Mouse (Mus musculus) myocyte (in vitro differentiated cells): ENCODE results near the gene Fth1. TPM values are rescaled to one million over a fixed set of nuclear protein-coding genes. Genes with fewer than 3 reads are reported as not detected.
A peak's percentile ranks its signal among the peaks of the same experiment; 100 is the strongest.
"Not testable (repeated sequence)": the region's sequence is repeated elsewhere in the genome, so short reads cannot be mapped to it uniquely, and the experiment has no call there.

Source experiments
- H3K27me3 ChIP-seq: one replicate; pipeline ENCODE4 v1.6.1; 2011; ENCODE audit not compliant: control insufficient read depth, insufficient read depth, insufficient read length
- H3K36me3 ChIP-seq: one replicate; pipeline ENCODE4 v1.6.1; 2011; ENCODE audit not compliant: control insufficient read depth, insufficient read depth
- H3K4me2 ChIP-seq: one replicate; pipeline ENCODE4 v1.6.1; 2011; ENCODE audit warnings: low read depth, control low read depth
- H3K4me3 ChIP-seq: one replicate; pipeline ENCODE4 v1.5.1; 2011; ENCODE audit warnings: mild to moderate bottlenecking, control low read depth, moderate library complexity
- H3K79me2 ChIP-seq: one replicate; pipeline ENCODE4 v1.6.1; 2011; ENCODE audit not compliant: control insufficient read depth, insufficient read depth
- H3ac ChIP-seq: one replicate; pipeline ENCODE4 v1.6.1; 2011; ENCODE audit not compliant: control insufficient read depth, insufficient read length
- CEBPB ChIP-seq: IDR thresholded peaks from 2 replicates; pipeline ENCODE4 v1.6.1; 2011; ENCODE audit warnings: mild to moderate bottlenecking, moderate library complexity; ENCODE audit not compliant: poor library complexity, insufficient read depth, severe bottlenecking
- E2F4 ChIP-seq: IDR thresholded peaks from one replicate; pipeline ENCODE4 v1.6.1; 2011; ENCODE audit warnings: mild to moderate bottlenecking, control low read depth, moderate library complexity; ENCODE audit not compliant: insufficient read depth
- MAX ChIP-seq: IDR thresholded peaks from one replicate; pipeline ENCODE4 v1.6.1; 2011; ENCODE audit warnings: low read depth, mild to moderate bottlenecking, control low read depth
- MYOD1 ChIP-seq, 3 experiments: IDR thresholded peaks; one replicate each; pipeline ENCODE4 v1.6.1; 2011; ENCODE audit warnings: control low read depth in 2 of 3, low read depth in 2 of 3, mild to moderate bottlenecking in 2 of 3, moderate library complexity in 1 of 3; ENCODE audit not compliant: insufficient read length in 2 of 3, control insufficient read depth in 1 of 3
- MYOG ChIP-seq, 3 experiments: IDR thresholded peaks; one replicate each; pipeline ENCODE4 v1.6.1; 2011; ENCODE audit warnings: control low read depth in 2 of 3, low read depth in 2 of 3, mild to moderate bottlenecking in 2 of 3; ENCODE audit not compliant: insufficient read length in 2 of 3, control insufficient read depth in 1 of 3, insufficient read depth in 1 of 3
- POLR2A ChIP-seq: IDR thresholded peaks from one replicate; pipeline ENCODE4 v1.6.1; 2011; ENCODE audit warnings: low read depth, mild to moderate bottlenecking, control low read depth, moderate library complexity; ENCODE audit not compliant: insufficient read length
- POLR2AphosphoS2 ChIP-seq: IDR thresholded peaks from one replicate; pipeline ENCODE4 v1.6.1; 2011; ENCODE audit warnings: low read depth, control low read depth; ENCODE audit not compliant: insufficient read length
- REST ChIP-seq: IDR thresholded peaks from one replicate; pipeline ENCODE4 v1.6.1; 2011; ENCODE audit warnings: mild to moderate bottlenecking, control low read depth, moderate library complexity; ENCODE audit not compliant: insufficient read depth, insufficient read length
- SRF ChIP-seq: IDR thresholded peaks from one replicate; pipeline ENCODE4 v1.6.1; 2011; ENCODE audit warnings: low read depth; ENCODE audit not compliant: control insufficient read depth, insufficient read length
- TCF12 ChIP-seq: IDR thresholded peaks from one replicate; pipeline ENCODE4 v1.6.1; 2011; ENCODE audit warnings: mild to moderate bottlenecking, control low read depth; ENCODE audit not compliant: poor library complexity, insufficient read depth, severe bottlenecking
- TCF3 ChIP-seq: IDR thresholded peaks from one replicate; pipeline ENCODE4 v1.6.1; 2011; ENCODE audit warnings: low read depth, control low read depth; ENCODE audit not compliant: insufficient read length
- USF1 ChIP-seq: IDR thresholded peaks from one replicate; pipeline ENCODE4 v1.6.1; 2011; ENCODE audit warnings: low read depth, mild to moderate bottlenecking, control low read depth, moderate library complexity
- polyA plus RNA-seq: library from polyadenylated mRNA; unstranded; fragments of >200 nt; fragmentation: generic; extraction: Trizol; gene quantifications from one replicate; pipeline ENCODE4 v1.2.1, GENCODE M21; 2012; ENCODE audit warnings: missing spikeins

The Fth1 gene
- 6,603 TPM for polyA plus RNA-seq

GRCm38 (mm10) chr19:9980258-9980657 lies at the start of gene Fth1:
Gene Fth1, plus strand, starts transcription at chr19:9980598.
- H3K79me2 ChIP-seq, result peaks cover 23% of the 10 kb centered on the region

GRCm38 (mm10) chr19:9931167-9931607 lies 49.2 kb upstream of the Fth1 start:
- H3K79me2 ChIP-seq, H3K36me3 ChIP-seq, H3K27me3 ChIP-seq, H3K4me2 ChIP-seq, H3ac ChIP-seq, H3K4me3 ChIP-seq: not testable (repeated sequence)

More at GRCm38 (mm10) chr19:9980258-9980657, at the start of gene Fth1:
- H3K27me3 ChIP-seq, result no peaks in the 10 kb centered on the region
- H3K4me2 ChIP-seq, result peak within 1 kb of the TSS; percentile 87
- no peak within 1 kb of the TSS for H3K4me3 ChIP-seq
- peaks cover 16% of the 10 kb centered on the region for H3K36me3 ChIP-seq
- no peak for TF ChIP-seq SRF
- TF ChIP-seq MAX, result no peak
- TF ChIP-seq TCF3, result no peak
- no peak for TF ChIP-seq USF1
- no peak for TF ChIP-seq E2F4
- TF ChIP-seq POLR2AphosphoS2, result no peak
- TF ChIP-seq TCF12, result no peak
- no peak for TF ChIP-seq MYOD1 (IDR thresholded peaks at IDR 0.05; ENCODE audit: control insufficient read depth in 1 of 3, insufficient read length in 2 of 3, low read depth in 2 of 3)
- no peak for TF ChIP-seq REST
- no peak for TF ChIP-seq POLR2A
- no peak for TF ChIP-seq MYOG (IDR thresholded peaks at IDR 0.05; ENCODE audit: control insufficient read depth in 1 of 3, insufficient read depth in 1 of 3, insufficient read length in 2 of 3, low read depth in 2 of 3)
- TF ChIP-seq CEBPB, result no peak
- H3ac ChIP-seq, result no peak within 1 kb of the TSS

GRCm38 (mm10) chr19:9933908-9934307 lies 46.5 kb upstream of the Fth1 start:
- no peaks in the 10 kb centered on the region for H3K27me3 ChIP-seq
- no peak overlapping the region for H3K4me3 ChIP-seq
- H3K36me3 ChIP-seq, result no peaks in the 10 kb centered on the region
- H3ac ChIP-seq, result no peak overlapping the region
- TF ChIP-seq CEBPB (no peak), USF1 (no peak), POLR2AphosphoS2 (no peak), TCF3 (no peak), SRF (no peak), MYOD1 (IDR thresholded peaks at IDR 0.05; ENCODE audit: control insufficient read depth in 1 of 3, insufficient read length in 2 of 3, low read depth in 2 of 3) (no peak), E2F4 (no peak), REST (no peak), POLR2A (no peak), MYOG (IDR thresholded peaks at IDR 0.05; ENCODE audit: control insufficient read depth in 1 of 3, insufficient read depth in 1 of 3, insufficient read length in 2 of 3, low read depth in 2 of 3) (no peak), MAX (no peak), TCF12 (no peak)
- H3K4me2 ChIP-seq, result no peak overlapping the region
- H3K79me2 ChIP-seq, result no peaks in the 10 kb centered on the region

GRCm38 (mm10) chr19:9936579-9936978 lies 43.8 kb upstream of the Fth1 start:
- no peaks in the 10 kb centered on the region for H3K27me3 ChIP-seq
- no peaks in the 10 kb centered on the region for H3K36me3 ChIP-seq
- H3ac ChIP-seq, result no peak overlapping the region
- H3K4me3 ChIP-seq, result no peak overlapping the region
- H3K4me2 ChIP-seq, result no peak overlapping the region
- no peaks in the 10 kb centered on the region for H3K79me2 ChIP-seq
- TF ChIP-seq MYOD1 (IDR thresholded peaks at IDR 0.05; ENCODE audit: control insufficient read depth in 1 of 3, insufficient read length in 2 of 3, low read depth in 2 of 3) (no peak), CEBPB (0 out of 2 replicates have a peak, but pooled peaks have one; percentile 14)

GRCm38 (mm10) chr19:9937428-9937827 lies 43.0 kb upstream of the Fth1 start:
- TF ChIP-seq MAX, result no peak
- no peak for TF ChIP-seq MYOG (IDR thresholded peaks at IDR 0.05; ENCODE audit: control insufficient read depth in 1 of 3, insufficient read depth in 1 of 3, insufficient read length in 2 of 3, low read depth in 2 of 3)
- Histone ChIP-seq H3K36me3 (no peaks in the 10 kb centered on the region), H3K27me3 (no peaks in the 10 kb centered on the region), H3K4me2 (no peak overlapping the region), H3ac (no peak overlapping the region), H3K79me2 (no peaks in the 10 kb centered on the region), H3K4me3 (no peak overlapping the region)
